Mouse (Mus musculus): ENCODE results near the gene Dtnb.

- no peak for TF ChIP-seq POLR2A (IDR thresholded peaks at IDR 0.05; ENCODE audit: low read depth, low read length)
- no peak for TF ChIP-seq CTCF (IDR thresholded peaks at IDR 0.05; ENCODE audit: extremely low read depth, insufficient read length, insufficient replicate concordance, low read depth, low read length)
Measured at GRCm38 (mm10) chr12:3779639-3780038, 207.5 kb downstream of the Dtnb start.
